Mouse (Mus musculus) liver, embryonic 14.5 days (tissue): ENCODE measurements at regions not wholly inside any gene's neighbourhood (a gene's known extent, or its start where the extent isn't known, plus 50 kb on each side); places are given as distances from the start of the nearest gene placed in this dataset.

ENCODE experiments used
- CTCF ChIP-seq: IDR thresholded peaks from 2 replicates; pipeline ENCODE4 v1.5.1; 2016; ENCODE audit warnings: antibody characterized with exemption, low read depth, control low read depth
- EP300 ChIP-seq: IDR thresholded peaks from 2 replicates; pipeline ENCODE4 v1.6.1; 2016; ENCODE audit warnings: antibody characterized with exemption, low read depth

GRCm38 (mm10) chr3:83689068-83689976 is 76.8 kb upstream of the Sfrp2 start:
- no peak for TF ChIP-seq EP300
- no peak for TF ChIP-seq CTCF
